Mouse (Mus musculus) stomach, postnatal 0 days (tissue): ENCODE data around the gene Arhgap8. TPM values are rescaled to one million over a fixed set of nuclear protein-coding genes. Genes with fewer than 3 reads are reported as not detected.
A peak's percentile ranks its signal among the peaks of the same experiment; 100 is the strongest.

Experiments
- ATAC-seq: fragments of 200-750 bp; cut with Nextera tagmentation; 2 replicates; pipeline ENCODE4 v1.8.0; 2017; ENCODE audit not compliant: low FRiP score, low TSS enrichment
- DNase-seq: peaks from one replicate; pipeline ENCODE4 v3.0.0-alpha.2; 2016; ENCODE audit warnings: low spot score
- H3K27ac ChIP-seq: fragments of 300-500 bp; sonication (generic); replicated peaks from 2 replicates; pipeline ENCODE4 v1.5.1; 2014; ENCODE audit warnings: mild to moderate bottlenecking, control low read depth
- H3K27me3 ChIP-seq: fragments of 300-500 bp; sonication (generic); 2 replicates; pipeline ENCODE4 v1.6.1; 2014; ENCODE audit warnings: low read length; ENCODE audit not compliant: control insufficient read depth, insufficient read depth
- H3K36me3 ChIP-seq: fragments of 300-500 bp; sonication (generic); 2 replicates; pipeline ENCODE4 v1.6.1; 2014; ENCODE audit warnings: low read length, mixed read lengths; ENCODE audit not compliant: control insufficient read depth, insufficient read depth
- H3K4me1 ChIP-seq: fragments of 300-500 bp; sonication (generic); replicated peaks from 2 replicates; pipeline ENCODE4 v1.6.1; 2014; ENCODE audit warnings: antibody characterized with exemption; ENCODE audit not compliant: control insufficient read depth, insufficient read depth
- H3K4me2 ChIP-seq: fragments of 300-500 bp; sonication (generic); replicated peaks from 2 replicates; pipeline ENCODE4 v1.6.1; 2014; ENCODE audit warnings: low read depth, mild to moderate bottlenecking, control low read depth, moderate library complexity
- H3K4me3 ChIP-seq: fragments of 300-500 bp; sonication (generic); 2 replicates; pipeline ENCODE4 v1.5.1; 2014; ENCODE audit warnings: low read depth, low read length, control low read depth
- H3K9ac ChIP-seq: fragments of 300-500 bp; sonication (generic); 2 replicates; pipeline ENCODE4 v1.6.1; 2014; ENCODE audit warnings: mild to moderate bottlenecking, low read length, control low read depth, mixed read lengths
- H3K9me3 ChIP-seq: fragments of 300-500 bp; sonication (generic); 2 replicates; pipeline ENCODE4 v1.6.1; 2016; ENCODE audit warnings: low read length; ENCODE audit not compliant: control insufficient read depth
- CTCF ChIP-seq: IDR thresholded peaks from 2 replicates; pipeline ENCODE4 v1.5.1; 2016; ENCODE audit warnings: antibody characterized with exemption, low read depth, mild to moderate bottlenecking, moderate library complexity
- EP300 ChIP-seq: optimal IDR thresholded peaks from 2 replicates; pipeline ENCODE3; 2016; ENCODE audit warnings: antibody characterized with exemption
- WGBS: fragments of 180-500 bp; shearing (Covaris S2); extraction: QIAGEN DNeasy Blood & Tissue Kit; methylation state at CpG from one replicate; pipeline ENCODE4 v1.1.7; 2014; 5-methylcytosine and 5-hydroxymethylcytosine counted together
- polyA plus RNA-seq: library from polyadenylated mRNA; unstranded; fragments of >200 nt; fragmentation: Nextera tagmentation; extraction: Ambion mirVana; gene quantifications from 2 replicates; pipeline ENCODE4 v1.2.1, GENCODE M21; 2015

The Arhgap8 gene
- polyA plus RNA-seq, 1 experiment from 2014 or later = 20.2 TPM

GRCm38 (mm10) chr15:84674329-84675067 lies 45.4 kb upstream of the Arhgap8 start:
- Histone ChIP-seq H3K4me3 (no peak overlapping the region), H3K27me3 (no peaks in the 10 kb centered on the region), H3K4me1 (peaks cover 4% of the 10 kb centered on the region; the same call in 1 of the 2 replicates), H3K9ac (no peak overlapping the region), H3K9me3 (no peaks in the 10 kb centered on the region), H3K4me2 (peak overlapping the region; percentile 27), H3K27ac (peak overlapping the region; percentile 73), H3K36me3 (no peaks in the 10 kb centered on the region)
- WGBS = 68% methylated on average over 11 of the region's 11 CpGs
- ATAC-seq (peak; percentile 5), DNase-seq (no peak)
- TF ChIP-seq CTCF = peak; percentile 44
- no peak for TF ChIP-seq EP300

- ATAC-seq (peak; percentile 92), DNase-seq (peak; percentile 84)
- Histone ChIP-seq H3K27ac (peak overlapping the region; percentile 77), H3K4me3 (no peak overlapping the region), H3K36me3 (no peaks in the 10 kb centered on the region), H3K4me1 (peaks cover 4% of the 10 kb centered on the region), H3K9me3 (no peaks in the 10 kb centered on the region), H3K4me2 (no peak overlapping the region), H3K27me3 (no peaks in the 10 kb centered on the region), H3K9ac (0 out of 2 replicates have a peak overlapping the region, but pooled peaks have one; percentile 18)
- 46% methylated on average over 8 of the region's 8 CpGs for WGBS
- TF ChIP-seq EP300 (no peak), CTCF (no peak)
Measured at GRCm38 (mm10) chr15:84675317-84675716, 44.5 kb upstream of the Arhgap8 start.

GRCm38 (mm10) chr15:84677943-84678342 lies 41.9 kb upstream of the Arhgap8 start:
- DNase-seq (peak; percentile 20), ATAC-seq (no peak)
- H3K4me1 ChIP-seq = no peaks in the 10 kb centered on the region; the same call in 1 of the 2 replicates
- WGBS = 50% methylated on average over 11 of the region's 11 CpGs
- H3K9ac ChIP-seq = no peak overlapping the region
- no peak overlapping the region for H3K4me2 ChIP-seq
- TF ChIP-seq CTCF (no peak), EP300 (no peak)
- H3K36me3 ChIP-seq = no peaks in the 10 kb centered on the region
- no peaks in the 10 kb centered on the region for H3K27me3 ChIP-seq
- no peak overlapping the region for H3K4me3 ChIP-seq
- H3K9me3 ChIP-seq = no peaks in the 10 kb centered on the region
- H3K27ac ChIP-seq = no peak overlapping the region

- H3K4me3 ChIP-seq = no peak overlapping the region
- no peaks in the 10 kb centered on the region for H3K9me3 ChIP-seq
- ATAC-seq (no peak), DNase-seq (peak; percentile 46)
- peak; percentile 71 for TF ChIP-seq CTCF
- TF ChIP-seq EP300 = no peak
- no peaks in the 10 kb centered on the region for H3K36me3 ChIP-seq
- no peaks in the 10 kb centered on the region for H3K27me3 ChIP-seq
- H3K4me1 ChIP-seq = no peaks in the 10 kb centered on the region; the same call in 1 of the 2 replicates
- H3K4me2 ChIP-seq = no peak overlapping the region
- WGBS = 97% methylated on average over 4 of the region's 4 CpGs
- H3K9ac ChIP-seq = no peak overlapping the region
- H3K27ac ChIP-seq = no peak overlapping the region
Measured at GRCm38 (mm10) chr15:84679090-84679489, 40.8 kb upstream of the Arhgap8 start.

- no peak for TF ChIP-seq EP300
- no peak for TF ChIP-seq CTCF
- Histone ChIP-seq H3K9me3 (no peaks in the 10 kb centered on the region), H3K36me3 (no peaks in the 10 kb centered on the region), H3K27me3 (no peaks in the 10 kb centered on the region), H3K4me3 (no peak overlapping the region), H3K9ac (no peak overlapping the region), H3K27ac (no peak overlapping the region), H3K4me2 (no peak overlapping the region), H3K4me1 (no peaks in the 10 kb centered on the region; the same call in 1 of the 2 replicates)
- DNase-seq = no peak
- no peak for ATAC-seq
- WGBS = 70% methylated on average over 3 of the region's 3 CpGs
Measured at GRCm38 (mm10) chr15:84679794-84680193, 40.1 kb upstream of the Arhgap8 start.

GRCm38 (mm10) chr15:84680545-84681454 lies 39.1 kb upstream of the Arhgap8 start:
- DNase-seq (peak; percentile 96), ATAC-seq (peak; percentile 81)
- TF ChIP-seq EP300 (no peak), CTCF (no peak)
- under 1% methylated on average over 33 of the region's 77 CpGs for WGBS
- Histone ChIP-seq H3K4me1 (no peaks in the 10 kb centered on the region; the same call in 1 of the 2 replicates), H3K4me3 (peak overlapping the region; percentile 84), H3K36me3 (no peaks in the 10 kb centered on the region), H3K9ac (peak overlapping the region; percentile 87), H3K27me3 (no peaks in the 10 kb centered on the region), H3K4me2 (peak overlapping the region; percentile 90), H3K9me3 (no peaks in the 10 kb centered on the region), H3K27ac (peak overlapping the region; percentile 90)
